Mouse (Mus musculus): ENCODE measurements at regions not wholly inside any gene's neighbourhood (a gene's known extent, or its start where the extent isn't known, plus 50 kb on each side); places are given as distances from the start of the nearest gene placed in this dataset.
"Not testable (repeated sequence)": the region's sequence is repeated elsewhere in the genome, so short reads cannot be mapped to it uniquely, and the experiment has no call there.

DNA sequence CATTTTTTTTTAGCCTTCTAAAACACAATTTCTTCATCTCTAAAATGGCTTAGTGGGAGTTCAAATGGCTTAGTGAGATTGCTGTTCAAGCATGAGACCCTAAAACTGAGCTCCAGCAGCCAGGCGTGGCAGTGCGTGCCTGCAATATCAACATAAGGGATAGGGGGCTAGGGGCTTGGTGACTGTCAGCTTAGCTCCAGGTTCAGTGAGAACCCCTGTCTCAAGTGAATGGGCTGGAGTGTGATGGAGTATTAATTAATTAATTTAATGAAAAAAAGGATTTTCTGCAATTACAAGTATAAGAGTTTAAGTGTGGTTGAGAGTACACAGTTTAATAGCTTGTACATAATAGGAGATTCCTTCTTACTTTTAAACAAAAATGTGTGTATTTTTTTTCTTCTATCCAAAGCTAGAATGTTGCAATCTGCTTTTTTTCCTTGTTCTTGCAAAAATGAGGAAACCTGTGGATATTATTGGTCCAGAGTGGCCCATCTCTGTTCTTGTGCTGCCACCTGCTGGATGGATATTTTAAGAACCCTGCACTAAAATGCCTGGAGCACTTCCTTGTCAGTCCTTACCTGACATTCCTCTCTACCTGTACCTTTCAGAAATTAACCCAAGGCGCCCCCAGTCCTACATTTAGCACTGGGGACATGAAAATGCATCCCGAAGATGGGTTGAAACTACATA lies 54.0 kb upstream of the Usp47 start:
- peak; percentile 59 to 79 for DNase-seq (ENCODE audit: low spot score in 2 of 2)

DNA sequence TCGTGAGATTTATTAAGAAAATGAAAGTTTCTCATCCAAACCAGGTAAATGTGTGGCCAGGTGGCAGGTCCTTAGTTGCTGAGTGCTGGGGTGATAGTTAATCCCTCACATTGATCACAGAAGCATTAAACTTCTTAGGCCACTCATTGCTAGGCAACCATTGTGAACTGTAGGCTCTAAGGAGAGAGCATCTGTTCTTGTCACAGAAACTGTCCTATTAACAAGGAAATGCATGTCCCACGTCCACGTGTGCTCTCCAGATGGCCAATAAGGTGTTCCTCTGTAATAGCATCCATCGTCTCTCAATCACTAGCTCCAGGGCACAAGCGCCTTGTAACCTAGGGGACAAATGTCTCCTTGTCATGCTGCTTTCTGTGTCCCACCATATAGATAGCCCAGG lies 55.0 kb upstream of the Usp47 start:
- no peak for DNase-seq (ENCODE audit: low spot score in 2 of 2)

DNA sequence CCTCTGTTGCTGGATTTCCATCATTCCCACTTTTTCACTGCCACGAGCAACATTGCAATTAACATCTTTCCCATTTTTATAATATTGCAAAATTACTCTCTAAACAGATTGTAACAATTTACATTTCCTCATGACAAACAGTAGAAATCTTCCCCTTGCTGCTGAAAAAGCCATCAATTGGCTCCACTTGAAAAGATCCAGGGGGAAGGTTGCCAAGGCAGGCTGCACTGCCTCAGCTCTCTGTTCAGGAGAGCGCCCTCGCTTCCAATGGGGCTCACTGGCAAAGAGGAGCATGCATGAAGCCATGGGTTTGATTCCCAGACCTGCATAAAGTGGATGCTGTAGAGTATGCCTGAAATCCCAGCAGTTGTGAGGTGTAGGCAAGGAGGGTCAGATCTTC lies 56.6 kb upstream of the Usp47 start:
- peak in 1 of 2 experiments; percentile 38 for DNase-seq (ENCODE audit: low spot score in 2 of 2)

GRCm38 (mm10) chr7:111963969-111964368 lies 59.3 kb upstream of the Usp47 start:
- DNase-seq (ENCODE audit: low spot score in 2 of 2) = no peak

GRCm38 (mm10) chr7:111959977-111960376 lies 63.3 kb upstream of the Usp47 start:
- no peak for DNase-seq (ENCODE audit: low spot score in 2 of 2)

DNA sequence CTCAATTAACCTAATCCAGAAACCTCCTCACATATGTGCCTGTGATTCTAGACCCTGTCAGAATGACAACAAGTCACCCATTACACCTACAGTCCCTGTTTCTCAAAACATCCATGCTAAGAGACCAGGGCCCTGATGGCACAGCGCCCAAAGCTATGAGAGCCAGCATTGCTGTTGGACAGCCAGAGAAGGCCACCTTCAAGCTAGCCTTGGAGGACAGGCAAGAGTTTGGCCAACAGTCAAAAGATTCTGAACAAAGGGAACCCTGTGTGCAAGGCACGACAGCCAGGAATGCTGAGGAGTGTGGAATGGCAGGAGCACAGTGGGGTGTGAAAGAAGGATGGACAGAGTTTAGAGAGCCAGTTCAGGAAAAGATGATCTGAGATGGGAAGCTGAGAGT lies 66.6 kb upstream of the Usp47 start:
- DNase-seq (ENCODE audit: low spot score in 2 of 2) = no peak

DNA sequence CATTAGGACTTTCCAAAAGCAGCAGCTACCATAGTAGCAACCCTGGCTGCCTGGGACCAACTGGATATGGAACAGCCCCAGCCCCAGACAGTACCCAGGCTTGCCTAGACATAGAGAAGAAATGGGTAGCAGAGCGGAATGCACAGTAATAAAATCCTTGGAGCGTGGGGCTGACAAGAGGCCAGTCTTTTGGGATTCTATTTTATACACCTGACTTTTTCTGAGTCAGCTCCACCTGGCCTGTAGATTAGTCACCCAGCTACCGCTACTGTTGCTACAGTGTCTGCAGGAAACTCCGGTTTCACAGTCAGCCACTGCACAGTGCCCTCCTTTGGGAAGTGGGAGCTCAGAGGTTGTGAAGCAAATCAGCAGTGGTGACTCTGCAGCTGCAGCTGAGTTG lies 83.7 kb upstream of the Usp47 start:
- DNase-seq (ENCODE audit: low spot score in 2 of 2) = no peak

GRCm38 (mm10) chr7:111937547-111937946 lies 85.8 kb upstream of the Usp47 start:
- DNase-seq (ENCODE audit: low spot score in 2 of 2) = no peak

- no peak for DNase-seq (ENCODE audit: low spot score in 2 of 2)
Observed at GRCm38 (mm10) chr7:111937102-111937501, 86.2 kb upstream of the Usp47 start.

DNA sequence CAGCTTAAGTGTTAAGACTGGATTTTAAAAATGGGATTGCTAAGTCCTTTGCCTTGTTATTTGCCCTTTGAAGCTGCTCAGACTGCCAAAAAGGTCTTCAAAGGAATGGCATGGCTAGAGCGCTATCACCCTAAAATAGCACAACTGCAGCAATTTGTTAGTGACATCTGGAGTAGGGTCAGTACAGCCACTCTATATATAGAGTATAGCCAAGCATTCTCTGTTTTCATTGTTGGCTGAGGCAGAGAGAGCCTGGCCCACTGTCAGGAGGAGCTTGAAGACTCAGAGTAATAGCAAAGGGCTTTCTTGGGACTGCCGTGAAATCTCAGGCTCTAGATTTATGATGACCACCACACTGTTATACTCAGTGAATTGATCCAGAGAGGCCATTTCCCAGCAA lies 90.6 kb upstream of the Usp47 start:
- no peak for DNase-seq (ENCODE audit: low spot score in 2 of 2)

GRCm38 (mm10) chr7:111919961-111920360 lies 103.3 kb upstream of the Usp47 start:
- no peak for DNase-seq (ENCODE audit: low spot score in 2 of 2)

DNA sequence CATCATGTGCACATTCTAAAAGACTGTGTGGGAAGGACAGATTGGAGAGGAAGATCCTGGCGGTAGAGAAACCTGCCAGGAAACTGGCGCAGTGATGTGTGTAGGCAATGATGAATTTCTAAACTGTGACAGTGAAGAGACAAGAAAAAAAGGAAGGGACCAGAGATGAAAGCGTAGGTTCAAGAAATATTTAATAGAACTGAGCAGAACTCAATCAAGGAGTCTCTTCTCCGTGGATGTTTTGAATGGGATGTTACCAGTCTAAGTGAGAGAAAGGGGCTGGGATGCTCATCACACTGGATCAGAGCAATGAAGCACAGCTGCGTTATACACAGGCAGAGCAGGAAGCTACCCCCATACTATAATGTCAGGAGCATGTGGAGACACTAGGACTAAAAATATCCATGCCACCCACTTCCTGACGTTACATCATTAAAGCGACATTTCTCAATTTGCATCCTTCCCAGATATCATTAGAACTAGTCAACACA lies 119.5 kb upstream of the Usp47 start:
- peak; percentile 51 to 58 for DNase-seq (ENCODE audit: low spot score in 2 of 2)

GRCm38 (mm10) chr7:111897016-111897415 lies 117.2 kb upstream of the Galnt18 start:
- DNase-seq (ENCODE audit: low spot score in 2 of 2) = no peak

DNA sequence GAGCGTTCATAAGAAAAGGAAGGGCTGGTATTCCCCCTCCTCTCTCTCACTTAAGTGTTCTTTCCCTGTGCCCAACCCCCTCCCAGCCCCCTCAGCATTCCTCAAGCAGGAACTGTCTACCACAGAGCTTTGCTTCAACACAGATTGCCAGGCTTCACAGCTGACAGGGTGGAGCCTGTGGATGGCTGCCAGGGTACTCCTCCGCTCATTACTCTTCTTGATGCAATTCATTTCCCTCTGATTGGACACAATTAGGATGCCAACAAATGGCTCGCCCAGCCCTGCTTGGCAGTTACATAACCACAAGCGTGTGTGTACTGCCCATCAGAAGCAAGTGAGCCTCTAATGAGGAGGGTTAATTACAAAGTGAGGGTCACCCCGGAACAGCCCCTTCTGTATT lies 116.5 kb upstream of the Galnt18 start:
- DNase-seq (ENCODE audit: low spot score in 2 of 2) = peak; percentile 92 to 95

DNA sequence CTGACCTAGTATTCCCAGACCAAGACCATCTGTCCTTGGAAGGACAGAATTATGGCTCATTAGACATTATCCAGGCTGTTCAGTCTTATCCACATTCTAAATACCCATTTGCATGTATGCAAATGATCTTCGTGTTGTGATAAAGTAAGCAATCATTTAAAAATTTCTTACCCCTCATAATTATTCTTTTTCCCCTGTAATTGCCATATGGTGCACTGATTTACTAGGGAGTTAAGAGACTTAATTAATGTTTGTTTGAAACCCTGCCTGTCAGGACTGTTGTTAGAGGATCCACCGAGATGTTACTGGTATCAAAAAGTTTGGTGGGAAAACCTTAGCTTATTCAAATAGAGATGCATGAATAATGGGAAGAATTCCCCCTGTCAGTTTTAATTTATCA lies 103.2 kb upstream of the Galnt18 start:
- no peak for DNase-seq (ENCODE audit: low spot score in 2 of 2)

DNA sequence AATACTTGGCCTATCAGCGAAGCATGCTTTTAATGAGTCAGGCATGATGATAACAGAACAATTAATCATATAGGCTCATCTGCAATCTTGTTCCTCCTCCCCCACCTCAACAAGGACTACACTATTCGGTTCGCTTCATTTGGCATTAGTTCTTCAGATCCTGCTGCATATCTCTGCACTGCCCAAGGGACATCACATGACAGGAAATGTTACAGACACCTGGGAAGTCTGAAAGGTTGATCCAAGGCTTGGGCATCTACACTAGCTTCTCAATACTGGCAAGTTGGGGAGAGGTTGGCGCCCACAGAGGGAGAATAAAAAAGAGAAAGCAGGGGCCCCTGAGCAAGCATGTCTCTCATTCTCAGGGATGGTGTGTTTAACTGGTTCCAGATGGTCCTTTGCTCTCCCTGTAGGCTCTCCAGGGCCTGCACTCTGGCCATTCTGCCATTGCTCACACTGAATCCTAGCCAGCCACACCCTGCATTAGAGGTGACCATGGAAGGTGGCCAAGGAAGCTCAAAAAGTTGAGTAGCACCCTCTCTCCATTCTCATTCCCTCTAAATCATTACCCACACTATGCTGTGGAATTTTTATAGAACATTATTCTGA lies 100.4 kb upstream of the Galnt18 start:
- DNase-seq (ENCODE audit: low spot score in 2 of 2) = no peak

- DNase-seq (ENCODE audit: low spot score in 2 of 2) = no peak
Observed at GRCm38 (mm10) chr7:111877591-111877990, 97.8 kb upstream of the Galnt18 start.

GRCm38 (mm10) chr7:111875949-111876348 lies 96.2 kb upstream of the Galnt18 start:
- DNase-seq (ENCODE audit: low spot score in 2 of 2) = no peak

DNA sequence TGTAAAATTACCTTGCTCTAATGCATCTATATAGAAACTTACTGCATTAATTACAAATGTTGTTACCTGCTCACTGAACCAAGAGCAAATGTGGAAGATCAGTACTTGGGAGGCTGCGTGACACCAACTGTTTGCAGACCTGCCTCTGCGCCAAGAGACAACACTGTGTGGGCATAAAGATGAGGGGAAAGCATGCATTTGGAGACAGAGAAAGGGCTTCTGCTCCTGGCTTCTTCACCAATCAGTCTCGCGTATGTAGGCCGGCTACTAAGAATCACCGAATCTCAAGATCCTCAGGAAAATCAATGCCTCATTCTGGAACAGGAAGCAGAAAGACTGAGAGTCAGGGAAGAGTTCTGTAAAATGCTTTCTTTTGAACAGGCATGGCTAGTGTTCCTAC lies 89.6 kb upstream of the Galnt18 start:
- no peak for DNase-seq (ENCODE audit: low spot score in 2 of 2)

- DNase-seq (ENCODE audit: low spot score in 2 of 2) = no peak
Observed at GRCm38 (mm10) chr7:111863035-111863434, 83.3 kb upstream of the Galnt18 start.

DNA sequence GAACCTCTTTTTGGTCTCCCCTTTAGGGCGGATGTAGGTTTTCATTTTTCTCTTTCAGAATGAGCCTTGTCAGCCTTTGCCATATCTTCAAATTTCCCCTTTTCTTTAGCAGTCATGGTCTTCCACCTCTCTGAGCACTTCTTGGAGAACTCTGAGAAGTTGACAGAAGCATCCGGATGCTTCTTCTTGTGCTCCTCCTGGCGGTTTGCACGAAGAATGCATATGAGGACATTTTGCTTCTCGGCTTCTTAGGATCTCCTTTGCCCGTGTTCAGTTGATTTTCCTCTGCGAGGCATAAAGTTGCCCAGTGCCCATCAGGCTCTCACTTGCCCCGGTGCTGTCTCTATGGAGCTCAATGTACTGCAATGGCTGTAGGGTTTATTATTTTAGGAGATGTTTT lies 78.5 kb upstream of the Galnt18 start:
- not testable (repeated sequence) for DNase-seq (ENCODE audit: low spot score in 2 of 2)

GRCm38 (mm10) chr7:111856977-111857376 lies 77.2 kb upstream of the Galnt18 start:
- no peak for DNase-seq (ENCODE audit: low spot score in 2 of 2)

DNA sequence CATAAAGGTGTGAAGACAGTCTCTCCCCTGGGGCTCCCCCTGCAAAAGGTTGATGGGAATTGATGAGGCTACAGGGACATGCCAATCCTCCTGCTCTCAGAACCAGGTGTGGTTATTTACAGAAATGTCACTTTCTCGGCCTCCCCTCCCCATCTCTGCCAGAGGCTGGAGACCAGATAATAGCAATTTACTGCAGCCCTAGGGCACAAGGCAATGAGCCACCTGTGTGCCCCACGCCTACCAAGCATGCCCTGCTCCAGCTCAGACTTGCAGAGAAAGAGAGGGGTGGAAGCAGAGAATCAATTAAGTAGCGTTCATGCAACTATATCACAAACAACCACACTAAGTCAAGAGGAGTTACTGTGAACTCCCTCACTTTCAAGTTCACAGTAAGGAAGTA lies 75.5 kb upstream of the Galnt18 start:
- DNase-seq (ENCODE audit: low spot score in 2 of 2) = no peak
